Mouse (Mus musculus) spleen, postnatal 36 days (tissue): Measurements from ENCODE around the gene Olfr986.

ENCODE experiments used
- DNase-seq, 2 experiments: peaks; one replicate each; pipeline ENCODE4 v3.0.0; 2022; ENCODE audit warnings: low spot score in 2 of 2, mixed read lengths in 1 of 2

Olfr986 gene

GRCm38 (mm10) chr9:40234233-40235072, 53.7 kb downstream of the Olfr986 start:
- DNase-seq = no peak

GRCm38 (mm10) chr9:40235220-40235619, 54.5 kb downstream of the Olfr986 start:
- no peak for DNase-seq
